Mouse (Mus musculus): ENCODE data around the gene Eif3l. TPM values are rescaled to one million over a fixed set of nuclear protein-coding genes. Genes with fewer than 3 reads are reported as not detected.
A peak's percentile ranks its signal among the peaks of the same experiment; 100 is the strongest.

Eif3l gene
- total RNA-seq, 2 experiments from 2014 or later, result 69.4 to 74.8 TPM

GRCm38 (mm10) chr15:79050160-79050845, 24.7 kb upstream of the Eif3l start:
- DNase-seq, result no peak

DNA sequence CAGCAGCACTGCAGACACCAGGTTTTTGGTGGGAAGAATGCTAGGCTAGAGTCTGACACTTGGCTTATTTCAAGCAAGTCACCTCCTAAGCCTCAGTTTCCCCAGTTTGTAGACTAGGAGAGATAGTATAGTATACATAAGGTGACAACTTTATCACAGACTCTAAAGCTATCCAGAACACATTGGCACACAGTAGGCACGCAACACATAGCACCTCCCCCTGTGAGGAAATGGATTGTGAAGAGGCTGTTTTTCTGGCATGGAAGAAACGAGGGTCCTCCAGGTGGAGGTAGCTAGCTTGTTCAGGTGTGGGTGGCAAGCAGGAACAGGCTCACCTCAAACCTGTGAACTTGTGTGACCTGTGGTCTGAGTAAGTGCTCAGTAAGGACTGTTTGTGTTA, 24.0 kb upstream of the Eif3l start:
- DNase-seq, result no peak

- DNase-seq, result peak in 1 of 2 experiments; percentile 40
Measured at GRCm38 (mm10) chr15:79051461-79052360, 23.3 kb upstream of the Eif3l start.

DNA sequence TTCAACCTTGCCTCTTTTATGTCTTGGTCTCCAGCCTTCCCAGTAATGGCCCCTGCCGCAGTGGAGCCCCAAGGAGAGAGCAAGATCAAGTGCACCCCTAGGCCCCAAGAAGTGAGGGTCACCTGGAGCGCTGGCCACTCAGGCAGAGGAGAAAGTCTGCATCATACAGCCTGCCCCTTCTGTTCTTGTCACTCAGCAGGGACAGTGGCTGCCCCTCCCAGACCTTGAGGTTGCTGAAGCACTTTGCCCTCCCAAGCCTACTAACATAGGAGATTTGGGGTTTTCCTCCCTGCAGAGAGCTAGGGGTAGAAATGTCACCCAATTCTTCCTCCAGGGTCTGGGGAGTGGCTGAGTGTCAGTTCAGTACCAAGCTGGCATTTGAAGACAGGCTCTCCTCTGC, 22.6 kb upstream of the Eif3l start:
- no peak for DNase-seq

GRCm38 (mm10) chr15:79056601-79057000, 18.4 kb upstream of the Eif3l start:
- DNase-seq, result no peak

GRCm38 (mm10) chr15:79057850-79058249, 17.1 kb upstream of the Eif3l start:
- no peak for DNase-seq

DNA sequence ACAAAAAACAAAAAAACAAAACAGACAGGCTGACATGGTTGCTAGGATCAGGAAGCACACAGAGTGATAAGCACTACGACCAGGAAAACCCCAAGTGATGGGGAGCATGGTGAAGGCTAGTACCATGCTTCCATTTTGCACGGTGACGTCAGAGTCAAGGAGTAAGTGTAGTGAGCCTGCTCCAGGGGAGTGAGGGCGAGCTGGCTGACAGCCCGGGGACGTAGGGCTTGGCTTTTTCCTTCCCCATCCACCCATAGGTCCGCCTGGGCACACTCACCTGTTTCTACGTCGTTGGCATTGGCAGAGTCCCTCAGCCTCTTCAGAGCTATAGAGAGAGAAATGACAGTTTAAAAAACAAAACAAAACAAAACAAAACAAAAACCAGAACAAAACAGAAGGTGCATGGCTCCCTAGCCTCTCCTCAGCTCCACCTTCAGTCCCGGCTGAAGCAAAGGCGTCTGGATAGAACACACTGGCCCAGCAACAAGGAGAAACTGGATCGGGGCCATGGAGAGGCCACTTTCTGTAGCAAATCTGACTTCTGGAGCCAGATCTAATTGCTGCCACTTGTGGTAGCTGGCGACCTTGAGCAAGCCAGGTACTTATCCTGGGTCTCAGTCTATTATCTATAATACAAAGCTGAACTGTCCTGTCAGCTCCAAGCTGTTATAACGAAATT, 14.0 kb upstream of the Eif3l start:
- no peak for DNase-seq

DNA sequence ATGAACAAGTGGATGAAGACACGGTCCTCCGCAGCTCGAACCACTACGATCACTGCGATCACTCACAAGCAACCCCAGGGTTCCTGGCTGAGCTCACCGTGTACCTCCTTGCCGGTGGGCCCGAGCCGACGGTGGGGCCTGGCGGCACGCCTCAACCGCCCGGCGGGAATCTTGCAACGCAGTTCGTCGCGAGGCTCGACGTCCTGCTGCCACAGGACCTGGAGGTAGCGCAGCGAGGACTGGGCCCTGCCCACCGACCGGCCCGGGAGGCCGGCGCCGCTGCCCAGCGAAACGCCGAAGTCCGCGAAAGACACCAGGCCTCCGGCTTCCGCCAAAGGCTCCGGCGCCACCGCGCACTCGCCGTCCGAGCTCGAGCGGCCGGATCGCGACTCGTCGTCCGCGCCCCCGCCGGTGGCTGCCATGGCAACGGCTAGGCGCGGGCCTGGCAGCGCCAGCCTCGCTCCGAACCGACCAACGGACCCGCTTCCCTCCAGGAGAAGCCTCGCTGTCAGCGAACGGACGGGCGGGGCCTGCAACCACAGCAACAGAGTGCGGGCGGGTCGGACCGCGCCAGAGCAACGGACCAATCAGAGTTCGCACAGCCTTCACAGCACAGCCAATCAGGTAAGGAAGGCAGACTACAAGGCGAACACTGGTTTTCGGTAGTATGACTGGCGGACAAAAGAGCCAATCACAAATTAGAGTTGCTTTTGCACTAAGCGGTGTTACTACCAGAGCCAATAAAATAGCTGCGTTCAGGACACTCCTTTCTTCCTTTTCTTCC, 12.4 kb upstream of the Eif3l start, which contains the start of gene Ankrd54:
Gene Ankrd54 (minus strand): TSS at position 518 of the 784 bp plus-strand sequence.
- peak; percentile 97 to 98 for DNase-seq

DNA sequence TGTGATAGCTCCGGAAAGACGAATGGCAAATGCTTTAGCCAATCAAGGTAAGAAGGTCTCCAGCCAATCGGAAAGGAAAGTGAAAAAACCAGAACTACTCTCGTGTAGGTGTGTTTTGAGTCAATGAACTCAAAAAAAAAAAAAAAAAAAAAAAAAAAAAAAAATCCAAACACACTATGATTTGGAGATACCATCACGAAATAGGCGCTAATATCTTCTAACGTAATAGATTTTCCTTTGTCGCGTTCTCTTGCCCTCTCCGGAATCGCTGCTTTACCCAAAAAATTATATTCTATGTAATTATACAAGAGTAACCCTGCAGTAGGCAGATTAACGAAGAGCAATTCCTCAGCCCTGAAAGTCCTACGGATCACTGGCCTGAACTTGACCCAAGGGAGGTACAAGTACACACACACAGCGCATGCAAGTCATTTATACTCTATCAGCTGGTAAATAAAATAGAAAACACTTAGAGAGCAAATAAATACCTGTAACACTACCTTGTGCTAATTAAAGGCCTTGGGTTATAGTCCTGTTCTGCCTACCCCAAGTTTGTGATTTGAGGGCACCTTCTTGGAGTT, 11.7 kb upstream of the Eif3l start:
- DNase-seq, result no peak

GRCm38 (mm10) chr15:79065086-79065770, 9.8 kb upstream of the Eif3l start:
- DNase-seq, result no peak

DNA sequence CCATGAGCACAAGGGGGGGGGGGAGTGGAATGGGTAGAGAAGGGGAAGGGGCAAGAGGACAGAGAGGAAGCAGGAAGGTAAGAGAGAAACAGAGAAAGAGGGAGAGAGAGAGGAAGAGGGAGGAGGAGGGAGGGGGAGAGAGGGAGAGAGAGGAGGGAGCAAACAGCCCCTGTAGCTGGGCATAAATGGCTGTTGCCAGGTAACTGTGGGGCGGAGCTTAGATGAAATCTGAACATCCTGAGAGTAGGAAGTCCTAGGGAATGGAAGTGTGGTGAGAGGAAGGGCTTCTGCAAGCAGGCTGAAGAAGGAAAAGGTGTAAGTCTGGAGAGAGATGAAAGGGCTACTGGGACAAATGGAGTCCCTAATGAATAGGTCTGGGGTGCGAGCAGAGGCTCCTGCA, 8.7 kb upstream of the Eif3l start:
- no peak for DNase-seq

DNA sequence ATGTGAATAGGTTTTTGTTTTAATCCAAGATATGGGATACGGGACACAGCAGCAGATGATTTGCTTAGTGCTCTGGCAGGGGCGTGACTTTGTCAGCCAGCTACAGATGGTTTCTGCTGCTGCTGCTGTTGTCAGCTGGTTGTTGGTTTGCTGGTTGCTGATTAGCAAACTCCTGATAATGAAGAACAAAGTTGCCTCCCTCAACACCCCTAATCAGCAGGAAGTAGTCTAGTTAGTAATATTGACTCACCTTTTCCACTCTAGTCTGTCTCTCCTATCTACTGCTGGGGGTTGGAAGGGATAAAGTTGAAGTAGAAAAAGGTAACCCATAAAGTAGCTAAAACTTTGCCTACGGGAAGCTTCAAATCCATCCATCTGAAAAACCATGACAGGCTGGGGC, 7.3 kb upstream of the Eif3l start:
- DNase-seq, result no peak

- no peak for DNase-seq
Measured at GRCm38 (mm10) chr15:79068416-79068815, 6.6 kb upstream of the Eif3l start.

GRCm38 (mm10) chr15:79071117-79072039, 3.6 kb upstream of the Eif3l start:
- peak in 1 of 2 experiments; percentile 27 for DNase-seq

GRCm38 (mm10) chr15:79073752-79074151, 1.2 kb upstream of the Eif3l start:
- no peak for DNase-seq

DNA sequence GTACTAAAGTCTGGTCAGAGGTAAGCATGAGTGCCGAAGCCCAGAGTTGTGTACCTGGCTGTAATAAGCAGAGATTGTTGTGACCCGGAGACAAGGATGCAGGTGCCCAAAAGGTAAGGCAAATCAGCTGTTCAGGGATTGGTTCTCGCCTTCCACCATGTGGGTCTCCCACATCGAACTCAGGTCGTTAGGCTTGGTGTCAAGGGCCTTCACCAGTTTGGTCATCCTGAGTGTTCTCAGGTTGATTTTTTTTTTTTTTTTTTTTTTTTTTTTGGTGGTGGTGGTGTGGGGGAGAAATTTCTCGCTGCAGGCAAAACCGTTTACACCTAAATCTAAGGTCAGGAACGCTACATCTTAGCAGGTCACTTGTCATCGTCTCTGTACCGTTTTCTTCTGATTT, 533 bp upstream of the Eif3l start:
- no peak for DNase-seq

- no peak for DNase-seq
Measured at GRCm38 (mm10) chr15:79075658-79076365, 833 bp downstream of the Eif3l start.

DNA sequence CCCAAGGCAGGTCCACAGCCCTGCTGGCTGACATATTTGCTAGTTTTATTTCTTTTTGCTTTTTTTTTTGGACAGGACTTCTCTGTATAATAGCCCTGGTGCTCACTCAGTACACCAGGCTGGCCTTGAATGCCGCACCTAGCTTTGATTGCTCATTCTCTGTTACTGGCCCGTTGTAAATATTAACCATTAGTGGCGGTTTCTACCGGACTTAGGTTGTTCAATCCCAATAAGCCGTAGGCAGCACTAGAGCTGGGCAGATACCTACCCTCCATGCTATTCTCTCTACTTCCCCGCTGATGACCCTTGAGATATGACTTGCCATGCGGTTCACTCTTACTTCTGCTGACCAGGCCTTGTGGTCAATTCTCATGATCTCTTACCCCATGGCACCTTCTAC, 4.6 kb downstream of the Eif3l start:
- no peak for DNase-seq

DNA sequence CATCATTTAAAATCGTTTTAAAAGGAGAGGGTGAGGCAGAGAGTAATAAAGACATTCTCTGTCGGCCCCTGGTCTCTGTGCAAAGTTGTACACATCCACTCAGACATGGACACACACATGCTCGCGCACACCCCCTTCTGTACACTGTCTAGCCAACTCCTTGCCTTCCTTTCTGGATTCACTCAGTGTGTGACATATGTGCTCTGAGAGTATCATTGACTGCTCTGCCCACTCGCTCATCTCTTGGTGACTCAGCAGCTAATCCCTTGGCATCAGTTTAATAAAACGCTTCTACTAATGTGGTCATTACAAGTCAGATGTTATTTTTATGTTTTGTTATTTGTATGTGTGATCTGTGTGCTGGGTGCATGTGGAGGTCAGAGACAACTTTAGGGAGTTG, 17.3 kb downstream of the Eif3l start:
- peak in 1 of 2 experiments; percentile 26 for DNase-seq
